Mouse (Mus musculus) hematopoietic multipotent progenitor cell, adult 10-12 weeks (in vitro differentiated cells): ENCODE results near the gene Tm2d1. TPM values are rescaled to one million over a fixed set of nuclear protein-coding genes. Genes with fewer than 3 reads are reported as not detected.

Experiments
- polyA plus RNA-seq: library from polyadenylated mRNA; stranded (reverse); fragments of >175 nt; gene quantifications from 2 replicates; pipeline ENCODE4 v1.2.3, GENCODE M21; 2012; ENCODE audit warnings: low replicate concordance

Gene Tm2d1
- polyA plus RNA-seq = 32.4 and 39.0 TPM in 2 replicates

GRCm38 (mm10) chr4:98382716-98383424 is at the start of gene Tm2d1:
TSS of gene Tm2d1 (minus strand) at chr4:98383306.

DNA sequence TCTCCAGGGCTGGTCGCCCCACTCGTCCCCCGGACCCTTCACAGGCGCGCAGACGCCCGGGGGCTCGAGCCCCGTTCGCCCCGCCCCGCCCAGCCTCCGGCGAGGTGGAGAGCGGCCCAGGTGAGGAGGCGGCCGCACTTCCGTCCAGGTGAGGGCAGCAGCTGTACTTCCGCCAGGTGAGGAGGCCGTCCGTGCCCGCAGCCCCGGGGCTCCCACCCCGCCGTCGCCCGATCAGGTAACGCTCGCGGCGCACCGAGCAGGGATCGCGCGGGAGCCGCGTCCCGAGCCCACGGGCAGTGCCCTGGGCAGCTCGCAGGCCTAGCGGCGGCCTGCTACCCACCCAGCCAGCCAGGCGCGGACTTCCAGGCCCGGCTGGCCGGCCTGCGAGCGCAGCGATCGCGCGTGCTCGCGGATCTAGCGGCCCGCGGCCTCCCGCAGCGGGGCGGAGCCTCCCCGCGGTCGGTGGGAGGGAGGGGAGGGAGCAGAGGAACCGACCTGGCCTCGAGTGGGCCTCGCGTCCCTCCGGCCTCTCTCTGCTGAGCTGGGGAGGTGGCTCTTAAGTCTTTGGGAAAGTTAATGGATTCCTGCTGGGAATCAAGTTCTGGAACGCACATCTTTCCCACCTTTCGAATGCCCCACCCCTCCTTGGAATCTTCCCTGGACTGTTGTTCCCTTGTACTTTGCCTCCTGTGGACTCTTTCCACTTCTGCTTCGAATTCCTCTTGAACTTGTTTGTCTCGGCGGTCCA is 12.8 kb upstream of the Tm2d1 start, which contains the start of gene Patj:
Gene Patj (plus strand): TSS at position 96 of the 748 bp plus-strand sequence.

Other genes with a start within 250 kb of the Tm2d1 start
- 1.7 and 3.2 TPM in 2 replicates for gene Patj, start 12.5 kb upstream of the Tm2d1 start, polyA plus RNA-seq